Mouse (Mus musculus): ENCODE measurements around the gene Cela3b. TPM values are rescaled to one million over a fixed set of nuclear protein-coding genes. Genes with fewer than 3 reads are reported as not detected.
"Not testable (repeated sequence)": the region's sequence is repeated elsewhere in the genome, so short reads cannot be mapped to it uniquely, and the experiment has no call there.

Cela3b gene
- polyA plus RNA-seq, 1 experiment from 2014 or later, result not detected

- H3K9me3 ChIP-seq (replicated peaks), result no peaks in the 10 kb centered on the region
- WGBS, result 50% methylated on average over 7 of the region's 7 CpGs
- no peak overlapping the region for H3K4me3 ChIP-seq
- no peak overlapping the region for H3K9ac ChIP-seq
- no peaks in the 10 kb centered on the region for H3K36me3 ChIP-seq
- no peak for ATAC-seq (replicated peaks; ENCODE audit: insufficient number of reproducible peaks, insufficient read depth, low FRiP score, low read depth)
- peaks cover 22% of the 10 kb centered on the region for H3K4me1 ChIP-seq (replicated peaks)
- H3K27ac ChIP-seq, result peak overlapping the region; percentile 76
- H3K27me3 ChIP-seq, result no peaks in the 10 kb centered on the region
- peak overlapping the region; percentile 16 for H3K4me2 ChIP-seq
These were observed 17.2 kb upstream of the Cela3b start for GRCm38 (mm10) chr4:137447363-137448196.

GRCm38 (mm10) chr4:137445881-137446280 is 15.5 kb upstream of the Cela3b start:
- Histone ChIP-seq H3K4me1 (replicated peaks) (peaks cover 22% of the 10 kb centered on the region), H3K36me3 (no peaks in the 10 kb centered on the region), H3K4me3 (no peak overlapping the region), H3K27ac (no peak overlapping the region), H3K27me3 (no peaks in the 10 kb centered on the region), H3K9ac (no peak overlapping the region), H3K4me2 (no peak overlapping the region), H3K9me3 (replicated peaks) (no peaks in the 10 kb centered on the region)
- no peak for ATAC-seq (replicated peaks; ENCODE audit: insufficient number of reproducible peaks, insufficient read depth, low FRiP score, low read depth)
- 86% methylated on average over 4 of the region's 4 CpGs for WGBS

- no peak for ATAC-seq (replicated peaks; ENCODE audit: insufficient number of reproducible peaks, insufficient read depth, low FRiP score, low read depth)
- Histone ChIP-seq H3K9me3 (replicated peaks) (no peaks in the 10 kb centered on the region), H3K4me3 (no peak overlapping the region), H3K4me1 (replicated peaks) (peaks cover 10% of the 10 kb centered on the region), H3K9ac (no peak overlapping the region), H3K27me3 (no peaks in the 10 kb centered on the region), H3K27ac (no peak overlapping the region), H3K36me3 (no peaks in the 10 kb centered on the region), H3K4me2 (no peak overlapping the region)
- WGBS, result 27% methylated on average over 5 of the region's 5 CpGs
These were observed 13.3 kb upstream of the Cela3b start for GRCm38 (mm10) chr4:137443625-137444024.

DNA sequence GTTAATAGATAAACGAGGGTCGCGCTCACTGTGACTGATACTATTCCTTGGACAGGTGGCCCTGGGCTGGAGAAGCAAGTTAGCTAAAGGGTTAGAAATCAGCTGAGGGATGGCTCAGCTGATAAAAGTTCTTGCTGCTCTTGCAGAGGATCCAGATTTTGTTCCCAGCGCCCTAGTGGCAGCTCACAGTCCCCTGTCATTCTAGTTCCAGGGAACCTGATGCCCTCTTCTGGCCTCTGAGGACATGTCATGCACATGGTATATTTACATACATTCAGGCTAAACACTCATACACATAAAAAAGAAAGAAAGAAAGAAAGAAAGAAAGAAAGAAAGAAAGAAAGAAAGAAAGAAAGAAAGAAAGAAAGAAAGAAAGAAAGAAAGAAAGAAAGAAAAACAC is 11.0 kb upstream of the Cela3b start:
- no peaks in the 10 kb centered on the region for H3K27me3 ChIP-seq
- no peak overlapping the region for H3K4me3 ChIP-seq
- H3K27ac ChIP-seq, result no peak overlapping the region
- no peak overlapping the region for H3K9ac ChIP-seq
- no peaks in the 10 kb centered on the region; the same call in 1 of the 2 replicates for H3K4me1 ChIP-seq (replicated peaks)
- no peak overlapping the region for H3K4me2 ChIP-seq
- H3K9me3 ChIP-seq (replicated peaks), result no peaks in the 10 kb centered on the region
- 81% methylated on average over 4 of the region's 4 CpGs for WGBS
- ATAC-seq (replicated peaks; ENCODE audit: insufficient number of reproducible peaks, insufficient read depth, low FRiP score, low read depth), result no peak
- H3K36me3 ChIP-seq, result no peaks in the 10 kb centered on the region

DNA sequence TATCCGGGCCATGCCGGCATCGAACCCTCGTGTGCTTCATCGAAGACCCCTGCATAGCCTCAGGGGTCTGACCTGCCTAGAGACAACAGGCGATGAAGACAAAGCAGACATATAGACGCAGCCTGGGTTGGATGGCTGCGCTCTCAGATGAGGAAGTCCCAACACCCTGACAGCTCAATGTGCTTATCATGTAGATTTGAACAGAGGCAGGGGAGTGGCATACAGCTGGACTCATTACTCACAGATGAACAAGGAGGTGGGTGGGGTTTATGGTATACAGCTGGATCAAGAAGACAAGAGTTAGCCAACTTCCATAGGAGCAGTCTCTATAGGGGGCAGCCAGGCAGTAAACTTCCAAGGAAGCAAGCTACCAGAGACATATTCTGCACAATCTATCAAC is 8.5 kb upstream of the Cela3b start:
- no peaks in the 10 kb centered on the region for H3K36me3 ChIP-seq
- H3K4me2 ChIP-seq, result no peak overlapping the region
- H3K9ac ChIP-seq, result no peak overlapping the region
- no peak overlapping the region for H3K4me3 ChIP-seq
- 83% methylated on average over 8 of the region's 8 CpGs for WGBS
- ATAC-seq (replicated peaks; ENCODE audit: insufficient number of reproducible peaks, insufficient read depth, low FRiP score, low read depth), result 0 out of 2 replicates have a peak, but pooled peaks have one; percentile 31
- H3K9me3 ChIP-seq (replicated peaks), result no peaks in the 10 kb centered on the region
- H3K27me3 ChIP-seq, result no peaks in the 10 kb centered on the region
- no peak overlapping the region for H3K27ac ChIP-seq
- H3K4me1 ChIP-seq (replicated peaks), result no peaks in the 10 kb centered on the region; the same call in 1 of the 2 replicates

- H3K4me3 ChIP-seq, result no peak overlapping the region
- no peak overlapping the region for H3K4me2 ChIP-seq
- H3K27me3 ChIP-seq, result no peaks in the 10 kb centered on the region
- no peaks in the 10 kb centered on the region for H3K9me3 ChIP-seq (replicated peaks)
- H3K36me3 ChIP-seq, result no peaks in the 10 kb centered on the region
- no peak for ATAC-seq (replicated peaks; ENCODE audit: insufficient number of reproducible peaks, insufficient read depth, low FRiP score, low read depth)
- peaks cover 3% of the 10 kb centered on the region for H3K4me1 ChIP-seq (replicated peaks)
- H3K9ac ChIP-seq, result no peak overlapping the region
- H3K27ac ChIP-seq, result no peak overlapping the region
- 86% methylated on average over 8 of the region's 8 CpGs for WGBS
These were observed 6.8 kb upstream of the Cela3b start for GRCm38 (mm10) chr4:137436979-137437669.

DNA sequence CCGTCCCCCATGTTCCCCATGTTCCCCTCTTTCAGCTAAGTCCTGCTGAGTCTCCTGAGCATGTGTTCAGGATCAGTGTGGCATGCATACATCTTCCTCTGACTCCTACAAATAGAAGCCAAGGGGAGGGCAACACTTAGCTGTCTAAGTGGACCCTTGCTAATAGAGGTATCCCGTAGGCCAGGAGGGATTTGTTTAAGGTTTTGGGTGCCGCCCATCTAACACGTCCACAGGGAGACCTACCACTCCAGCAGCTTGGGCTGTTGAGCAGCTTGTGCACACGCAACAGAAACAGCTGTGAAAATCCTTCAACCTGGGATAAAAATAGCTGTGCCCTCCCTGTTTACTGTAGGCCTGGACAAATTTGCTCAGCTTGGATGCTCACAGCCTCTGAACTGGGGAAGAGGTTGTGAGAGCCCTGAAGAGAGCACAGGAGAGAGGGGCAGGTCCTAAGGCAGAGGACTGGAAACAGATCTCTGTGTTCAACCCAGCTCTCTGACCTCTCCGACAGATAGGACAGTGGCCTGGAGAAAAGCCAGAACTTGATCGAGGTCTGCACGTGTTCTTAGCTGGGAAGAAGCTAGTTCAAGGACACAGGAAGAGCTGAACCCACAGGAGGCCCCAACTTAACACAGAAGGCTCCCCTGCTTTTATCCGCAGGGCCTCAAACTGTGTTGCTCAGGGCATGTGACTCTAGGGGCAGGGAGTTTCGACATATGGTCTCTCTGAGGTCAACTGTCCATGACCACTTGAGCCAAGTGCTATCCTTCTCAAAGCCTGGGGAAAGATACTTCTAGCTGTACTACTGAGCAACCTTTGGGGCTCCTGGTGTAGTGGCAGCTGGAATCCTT is 2.6 kb upstream of the Cela3b start:
- not testable (repeated sequence) for H3K4me2 ChIP-seq; H3K4me1 ChIP-seq (replicated peaks); H3K36me3 ChIP-seq; H3K27me3 ChIP-seq; H3K9ac ChIP-seq; H3K9me3 ChIP-seq (replicated peaks); H3K4me3 ChIP-seq; ATAC-seq (replicated peaks; ENCODE audit: insufficient number of reproducible peaks, insufficient read depth, low FRiP score, low read depth)
- H3K27ac ChIP-seq, result peak overlapping the region; percentile 23; the same call in 1 of the 2 replicates
- WGBS, result 46% methylated on average over 10 of the region's 10 CpGs

- Histone ChIP-seq H3K9me3 (replicated peaks) (no peaks in the 10 kb centered on the region), H3K9ac (no peak overlapping the region), H3K27me3 (no peaks in the 10 kb centered on the region), H3K4me2 (no peak overlapping the region), H3K4me3 (no peak overlapping the region), H3K27ac (no peak overlapping the region), H3K36me3 (no peaks in the 10 kb centered on the region), H3K4me1 (replicated peaks) (no peaks in the 10 kb centered on the region)
- WGBS, result 55% methylated on average over 11 of the region's 11 CpGs
- ATAC-seq (replicated peaks; ENCODE audit: insufficient number of reproducible peaks, insufficient read depth, low FRiP score, low read depth), result no peak
These were observed 12.4 kb downstream of the Cela3b start for GRCm38 (mm10) chr4:137417712-137418564.

- H3K4me1 ChIP-seq (replicated peaks), result no peaks in the 10 kb centered on the region
These were observed 15.4 kb downstream of the Cela3b start for GRCm38 (mm10) chr4:137414936-137415335.

GRCm38 (mm10) chr4:137412185-137412709 is 18.1 kb downstream of the Cela3b start:
- H3K4me3 ChIP-seq; H3K9ac ChIP-seq; H3K27me3 ChIP-seq; H3K4me1 ChIP-seq (replicated peaks); H3K9me3 ChIP-seq (replicated peaks); H3K36me3 ChIP-seq; H3K4me2 ChIP-seq; H3K27ac ChIP-seq: not testable (repeated sequence)
- WGBS, result 56% methylated on average over 7 of the region's 7 CpGs
- peak; percentile 18; the same call in 1 of the 2 replicates for ATAC-seq (replicated peaks; ENCODE audit: insufficient number of reproducible peaks, insufficient read depth, low FRiP score, low read depth)

More at GRCm38 (mm10) chr4:137414936-137415335, 15.4 kb downstream of the Cela3b start:
- no peak for ATAC-seq (replicated peaks; ENCODE audit: insufficient number of reproducible peaks, insufficient read depth, low FRiP score, low read depth)
- H3K36me3 ChIP-seq, result no peaks in the 10 kb centered on the region
- no peak overlapping the region for H3K9ac ChIP-seq
- no peak overlapping the region for H3K4me3 ChIP-seq
- H3K27me3 ChIP-seq, result no peaks in the 10 kb centered on the region
- no peak overlapping the region for H3K27ac ChIP-seq
- 64% methylated on average over 1 of the region's 1 CpGs for WGBS
- no peak overlapping the region for H3K4me2 ChIP-seq
- no peaks in the 10 kb centered on the region for H3K9me3 ChIP-seq (replicated peaks)

All from heart, embryonic 15.5 days (tissue).